Mouse (Mus musculus) C2C12 (cell line): ENCODE results near the gene Abcb11.

Source experiments
- CTCF ChIP-seq: IDR thresholded peaks from one replicate; pipeline ENCODE4 v1.5.1; 2011; ENCODE audit not compliant: control insufficient read depth, insufficient read depth, insufficient read length
- FOSL1 ChIP-seq: IDR thresholded peaks from one replicate; pipeline ENCODE4 v1.8.0; 2011; ENCODE audit warnings: mild to moderate bottlenecking, low read length; ENCODE audit not compliant: poor library complexity, insufficient read depth, severe bottlenecking
- USF1 ChIP-seq: IDR thresholded peaks from one replicate; pipeline ENCODE4 v1.6.1; 2011; ENCODE audit warnings: low read depth, mild to moderate bottlenecking, control low read depth, moderate library complexity

DNA sequence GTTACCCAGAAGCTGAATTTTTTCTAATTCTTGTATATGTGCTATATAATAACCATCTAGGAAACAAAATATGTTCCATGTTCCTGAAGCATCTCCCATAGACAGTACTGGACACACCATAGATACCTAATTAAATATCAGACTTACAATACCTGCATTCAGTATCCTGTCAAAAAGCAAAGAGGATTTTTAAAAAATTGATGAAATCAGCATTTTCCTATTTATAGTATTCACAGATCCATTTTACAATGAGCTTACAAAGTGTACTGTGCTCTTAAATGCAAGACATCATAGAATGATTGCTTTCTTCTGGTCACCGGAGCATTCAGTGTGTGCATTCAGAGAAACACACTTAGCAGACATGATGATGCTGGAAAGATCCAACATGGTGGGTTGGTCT, 95.3 kb downstream of the Abcb11 start:
- TF ChIP-seq CTCF: no peak
- no peak for TF ChIP-seq USF1
- TF ChIP-seq FOSL1: no peak
